Mouse (Mus musculus): ENCODE results near the gene Aig1. TPM values are rescaled to one million over a fixed set of nuclear protein-coding genes. Genes with fewer than 3 reads are reported as not detected.

The Aig1 gene
- total RNA-seq, 2 experiments from 2014 or later, result 34.7 to 38.2 TPM

DNA sequence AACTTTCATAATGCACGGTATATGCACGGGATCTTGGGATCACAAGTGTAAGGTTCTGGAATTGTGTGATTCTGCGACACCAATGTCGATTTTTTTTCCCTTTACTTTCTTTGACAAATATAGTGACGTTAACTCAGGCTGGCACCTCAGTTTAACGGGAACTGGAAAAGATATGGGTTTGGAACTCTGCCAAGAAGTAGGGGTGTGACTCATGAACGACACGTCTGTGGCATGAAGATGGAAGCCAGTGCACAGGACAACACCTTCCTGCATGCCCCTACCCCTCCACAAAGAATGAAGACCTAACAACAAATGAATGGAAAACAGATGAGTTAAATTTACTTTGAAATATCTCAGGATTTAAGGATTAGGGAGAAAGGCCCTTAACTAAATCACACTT lies 76.0 kb downstream of the Aig1 start:
- intact Hi-C loops (cut with DNase I; ENCODE audit: low total_unique reads), result no loop called here
- DNase-seq, result no peak

- DNase-seq, result no peak
- intact Hi-C loops (cut with DNase I; ENCODE audit: low total_unique reads), result no loop called here
Measured at GRCm38 (mm10) chr10:13789604-13790003, 79.2 kb downstream of the Aig1 start.

DNA sequence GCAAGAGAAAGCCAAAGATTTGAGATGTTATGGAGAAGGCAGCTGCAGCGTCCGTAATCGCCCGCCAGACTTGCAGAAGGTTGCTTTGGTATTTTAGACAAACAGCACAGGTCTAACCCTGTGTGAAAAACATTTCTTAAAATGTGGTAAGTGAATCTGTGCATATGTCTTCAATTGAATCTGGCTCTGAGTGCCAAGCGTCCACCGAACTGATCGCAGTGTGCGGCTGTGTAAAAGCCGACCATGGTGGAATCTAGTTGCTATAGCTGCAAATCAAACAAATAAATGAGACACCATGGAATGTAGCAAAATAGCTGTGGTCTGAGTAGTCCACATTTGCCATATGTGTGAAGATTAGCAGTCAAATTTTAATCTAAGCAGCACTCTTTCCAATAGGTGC lies 80.7 kb downstream of the Aig1 start:
- DNase-seq, result no peak
- intact Hi-C loops (cut with DNase I; ENCODE audit: low total_unique reads), result no loop called here

GRCm38 (mm10) chr10:13782774-13783173 lies 86.0 kb downstream of the Aig1 start:
- DNase-seq, result no peak
- intact Hi-C loops (cut with DNase I; ENCODE audit: low total_unique reads), result no loop called here

- intact Hi-C loops (cut with DNase I; ENCODE audit: low total_unique reads), result no loop called here
- DNase-seq, result no peak
Measured at GRCm38 (mm10) chr10:13782235-13782757, 86.5 kb downstream of the Aig1 start.

DNA sequence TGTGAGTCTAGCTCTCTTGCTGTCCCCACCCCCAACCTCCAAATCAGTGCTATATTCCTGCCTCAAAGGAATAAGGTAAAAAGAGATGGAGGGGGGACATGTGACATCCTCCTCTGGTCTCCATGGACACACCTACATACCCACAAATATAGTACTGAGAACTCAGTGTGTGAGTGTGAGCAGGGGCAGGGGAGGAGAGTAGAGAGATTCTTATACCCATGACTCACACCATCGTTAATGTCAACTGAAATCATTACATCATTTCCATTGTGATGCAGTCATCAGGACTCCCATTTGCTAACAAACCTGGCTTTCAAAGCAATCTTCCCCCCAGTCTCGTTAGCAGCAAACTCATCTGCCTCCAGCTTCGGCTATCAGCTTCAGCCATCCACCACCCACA lies 92.8 kb downstream of the Aig1 start:
- intact Hi-C loops (cut with DNase I; ENCODE audit: low total_unique reads), result no loop called here
- no peak for DNase-seq

GRCm38 (mm10) chr10:13775411-13775810 lies 93.4 kb downstream of the Aig1 start:
- no peak for DNase-seq
- intact Hi-C loops (cut with DNase I; ENCODE audit: low total_unique reads), result no loop called here

DNA sequence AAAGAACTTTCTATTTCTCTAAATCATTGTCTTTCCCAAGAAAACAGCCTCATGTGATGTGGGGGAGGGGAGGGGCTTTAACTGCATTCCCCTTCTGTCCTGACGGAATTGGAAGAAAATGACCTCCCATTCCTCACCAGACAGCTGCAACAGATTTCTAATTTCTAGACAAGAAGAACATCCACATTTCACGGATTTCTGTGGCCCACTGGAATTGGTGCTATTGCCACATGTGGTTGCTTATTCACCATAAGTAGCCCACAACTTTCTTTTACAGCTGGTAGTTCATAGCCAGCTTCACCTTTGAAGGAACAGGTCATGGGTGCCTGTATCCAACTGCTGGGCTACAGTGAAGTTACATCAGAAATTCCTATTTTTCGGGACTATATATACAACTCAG lies 93.9 kb downstream of the Aig1 start:
- intact Hi-C loops (cut with DNase I; ENCODE audit: low total_unique reads), result no loop called here
- no peak for DNase-seq

DNA sequence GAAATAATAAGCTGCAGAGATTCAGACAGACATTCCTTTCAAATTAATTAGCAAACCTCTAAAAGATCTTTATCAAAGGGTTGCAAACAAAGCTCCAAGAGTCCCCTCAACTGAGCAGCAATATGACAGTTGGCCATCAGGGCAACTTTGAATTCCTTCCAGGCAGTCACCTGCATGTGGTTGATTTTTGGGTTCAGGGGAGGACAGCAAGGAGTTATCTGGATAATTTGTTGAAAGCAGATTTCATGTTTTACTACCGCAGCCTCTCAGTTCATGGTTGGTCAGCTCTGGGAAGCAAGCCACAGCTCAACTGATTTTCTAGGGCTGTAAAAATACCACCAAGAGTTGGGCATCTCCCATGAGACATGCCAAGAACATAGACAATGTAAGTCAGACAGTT lies 98.1 kb downstream of the Aig1 start:
- intact Hi-C loops (cut with DNase I; ENCODE audit: low total_unique reads), result no loop called here
- no peak for DNase-seq

DNA sequence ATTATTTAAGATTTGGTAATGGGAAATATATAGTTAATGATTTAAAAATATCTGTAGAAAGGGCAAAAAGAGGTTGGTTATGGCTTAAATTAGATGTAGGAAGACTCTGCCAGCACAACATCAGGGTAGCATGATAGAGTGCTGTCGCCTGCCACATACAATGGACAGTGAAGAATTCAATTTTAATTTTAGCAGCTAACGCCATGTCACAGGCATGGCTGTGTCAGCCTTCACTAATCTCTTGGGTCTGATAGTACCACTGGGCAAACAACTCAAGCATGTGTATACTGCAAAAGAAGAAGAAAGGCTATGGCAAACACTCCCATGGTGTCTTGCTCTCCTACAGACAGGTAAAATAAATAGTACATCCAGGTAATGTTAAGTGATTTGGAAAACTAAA lies 99.0 kb downstream of the Aig1 start:
- intact Hi-C loops (cut with DNase I; ENCODE audit: low total_unique reads), result no loop called here
- no peak for DNase-seq

GRCm38 (mm10) chr10:13768866-13769265 lies 99.9 kb downstream of the Aig1 start:
- intact Hi-C loops (cut with DNase I; ENCODE audit: low total_unique reads), result no loop called here
- DNase-seq, result no peak

DNA sequence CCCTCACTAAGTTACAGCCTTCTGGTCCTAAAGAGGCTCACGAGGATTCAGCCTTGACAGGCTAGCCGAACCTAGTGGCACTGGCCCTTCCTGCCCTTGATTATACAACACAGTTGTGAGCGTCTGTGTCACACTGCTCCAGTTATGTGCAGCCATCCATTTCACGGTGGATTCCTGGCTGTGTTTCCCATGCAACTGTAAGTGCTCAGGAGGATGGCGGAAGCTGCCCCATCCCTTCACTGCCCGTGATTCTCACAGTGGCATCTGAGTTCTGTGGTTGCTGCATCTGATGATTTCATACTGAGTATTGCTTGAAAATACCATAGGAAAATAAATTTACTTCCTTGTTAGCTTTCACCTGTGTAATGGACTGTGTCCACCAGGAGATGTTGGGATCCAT lies 101.7 kb downstream of the Aig1 start:
- DNase-seq, result no peak
- intact Hi-C loops (cut with DNase I; ENCODE audit: low total_unique reads), result no loop called here

DNA sequence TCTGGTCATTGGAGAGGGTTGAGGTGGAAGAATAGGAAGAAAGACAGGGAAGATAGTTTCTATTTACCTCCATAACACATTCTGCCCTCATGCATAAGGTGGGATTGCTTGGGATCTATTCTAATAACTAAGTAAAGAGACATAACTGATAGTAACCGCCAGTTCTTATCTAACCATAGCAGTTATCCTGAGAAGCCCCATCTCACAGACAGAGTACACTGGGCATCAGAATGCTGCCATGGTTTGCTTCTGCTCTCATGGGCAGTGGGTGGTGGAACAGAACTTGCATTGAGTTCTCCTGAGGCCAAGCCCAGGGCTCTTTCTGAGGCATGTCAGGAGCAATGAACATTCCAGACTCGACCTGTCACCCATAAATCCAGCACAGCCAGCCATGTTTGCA lies 105.6 kb downstream of the Aig1 start:
- intact Hi-C loops (cut with DNase I; ENCODE audit: low total_unique reads), result no loop called here
- no peak for DNase-seq

- intact Hi-C loops (cut with DNase I; ENCODE audit: low total_unique reads), result no loop called here
- no peak for DNase-seq
Measured at GRCm38 (mm10) chr10:13754712-13755111, 114.1 kb downstream of the Aig1 start.

- no peak for DNase-seq
- intact Hi-C loops (cut with DNase I; ENCODE audit: low total_unique reads), result no loop called here
Measured at GRCm38 (mm10) chr10:13753777-13754176, 115.0 kb downstream of the Aig1 start.

DNA sequence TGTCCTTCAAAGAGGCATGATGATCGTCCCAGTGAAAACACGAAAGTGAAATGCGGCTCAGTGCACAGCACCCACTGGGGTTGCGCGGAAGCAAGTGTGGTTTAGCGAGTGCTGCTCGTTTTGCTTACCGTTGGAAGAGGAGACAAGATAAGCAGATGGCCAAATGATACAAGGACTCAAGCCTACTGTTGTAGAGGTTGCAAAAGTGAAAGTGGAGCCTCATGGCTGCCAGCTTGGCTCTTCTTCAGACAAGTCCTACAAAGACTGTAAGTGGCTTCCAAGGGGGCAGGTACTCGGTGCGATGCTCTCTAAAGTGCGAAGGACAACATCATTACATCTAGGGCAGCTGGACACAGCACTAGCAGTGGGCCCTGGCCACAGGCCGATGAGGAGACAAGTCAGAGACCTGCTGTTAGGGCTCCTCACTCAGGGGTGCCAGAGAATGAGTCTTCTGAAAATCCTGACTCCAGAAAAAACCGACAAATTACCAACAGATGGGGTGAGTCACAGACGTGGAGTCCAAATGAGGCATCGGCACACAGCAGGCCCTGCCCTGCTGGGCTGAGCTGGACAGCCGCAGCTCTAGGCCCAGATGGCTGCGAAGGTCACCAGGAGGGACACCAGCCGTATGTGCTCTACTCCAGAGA lies 129.2 kb downstream of the Aig1 start:
- peak; percentile 51 for DNase-seq
- intact Hi-C loops (cut with DNase I; ENCODE audit: low total_unique reads), result no loop called here

- no peak for DNase-seq
- intact Hi-C loops (cut with DNase I; ENCODE audit: low total_unique reads), result no loop called here
Measured at GRCm38 (mm10) chr10:13730039-13730748, 138.6 kb downstream of the Aig1 start.

DNA sequence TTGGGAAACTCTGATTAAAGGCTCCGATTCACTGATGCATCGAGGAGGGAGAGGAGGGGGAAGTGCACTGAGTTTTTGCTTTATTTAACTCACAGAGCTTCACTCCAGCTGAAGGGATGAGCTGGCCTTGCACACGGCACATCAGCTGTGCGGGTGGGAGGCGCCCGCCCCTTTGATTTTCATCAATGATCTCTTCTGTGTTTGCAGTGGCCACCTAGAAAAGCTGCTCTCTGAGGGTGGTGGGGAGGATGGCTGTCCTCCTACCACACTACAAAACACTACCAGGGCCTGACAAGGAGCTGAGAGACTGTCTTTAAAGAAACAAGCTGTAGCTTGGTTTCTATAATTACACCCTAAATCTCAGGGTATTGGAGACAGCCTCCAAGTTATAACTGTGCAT lies 141.1 kb downstream of the Aig1 start:
- DNase-seq, result no peak
- intact Hi-C loops (cut with DNase I; ENCODE audit: low total_unique reads), result no loop called here

GRCm38 (mm10) chr10:13726206-13726605 lies 142.6 kb downstream of the Aig1 start:
- intact Hi-C loops (cut with DNase I; ENCODE audit: low total_unique reads), result no loop called here
- no peak for DNase-seq

DNA sequence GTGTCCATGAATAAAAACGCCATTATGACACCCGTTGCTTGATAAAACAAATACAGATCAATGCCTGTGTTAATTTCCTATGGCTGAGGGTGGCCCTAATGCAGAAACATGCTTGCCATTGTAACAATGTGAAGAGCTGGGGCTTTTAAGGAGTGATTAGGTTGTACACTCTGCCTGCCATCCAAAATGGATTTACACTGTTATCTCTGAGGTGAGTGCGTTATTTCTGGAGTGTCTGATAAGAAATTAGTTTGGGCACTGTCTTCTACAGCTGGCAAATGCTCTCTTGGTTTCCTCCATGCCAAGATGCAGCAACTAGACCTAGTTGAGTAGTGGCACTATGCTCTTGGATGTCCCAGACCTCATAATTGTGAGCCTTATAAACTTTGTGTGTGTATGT lies 143.5 kb downstream of the Aig1 start:
- intact Hi-C loops (cut with DNase I; ENCODE audit: low total_unique reads), result no loop called here
- DNase-seq, result no peak

DNA sequence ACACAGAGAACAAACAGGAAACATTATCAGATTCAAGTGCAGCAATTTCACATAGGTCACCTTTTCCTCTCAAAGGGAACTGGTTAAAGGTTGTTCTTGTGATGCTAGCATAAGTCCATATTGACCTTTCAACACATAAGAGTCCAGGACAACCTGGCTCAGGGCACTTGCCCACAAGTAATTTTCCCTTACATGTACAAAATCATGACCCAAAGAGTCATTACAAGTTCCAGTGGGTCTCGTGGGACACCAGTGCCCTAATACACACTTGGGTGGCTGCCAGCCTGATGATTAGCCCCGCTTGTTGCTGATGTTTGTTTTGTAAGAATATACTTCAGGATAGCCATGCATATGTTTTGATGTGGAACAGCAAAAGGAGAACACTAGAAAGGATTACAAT lies 152.6 kb downstream of the Aig1 start:
- DNase-seq, result no peak
- intact Hi-C loops (cut with DNase I; ENCODE audit: low total_unique reads), result no loop called here
